Mouse (Mus musculus): Measurements from ENCODE around the gene Ostn. TPM values are rescaled to one million over a fixed set of nuclear protein-coding genes. Genes with fewer than 3 reads are reported as not detected.

Gene Ostn
- polyA plus RNA-seq, 1 experiment from 2014 or later, result not detected

DNA sequence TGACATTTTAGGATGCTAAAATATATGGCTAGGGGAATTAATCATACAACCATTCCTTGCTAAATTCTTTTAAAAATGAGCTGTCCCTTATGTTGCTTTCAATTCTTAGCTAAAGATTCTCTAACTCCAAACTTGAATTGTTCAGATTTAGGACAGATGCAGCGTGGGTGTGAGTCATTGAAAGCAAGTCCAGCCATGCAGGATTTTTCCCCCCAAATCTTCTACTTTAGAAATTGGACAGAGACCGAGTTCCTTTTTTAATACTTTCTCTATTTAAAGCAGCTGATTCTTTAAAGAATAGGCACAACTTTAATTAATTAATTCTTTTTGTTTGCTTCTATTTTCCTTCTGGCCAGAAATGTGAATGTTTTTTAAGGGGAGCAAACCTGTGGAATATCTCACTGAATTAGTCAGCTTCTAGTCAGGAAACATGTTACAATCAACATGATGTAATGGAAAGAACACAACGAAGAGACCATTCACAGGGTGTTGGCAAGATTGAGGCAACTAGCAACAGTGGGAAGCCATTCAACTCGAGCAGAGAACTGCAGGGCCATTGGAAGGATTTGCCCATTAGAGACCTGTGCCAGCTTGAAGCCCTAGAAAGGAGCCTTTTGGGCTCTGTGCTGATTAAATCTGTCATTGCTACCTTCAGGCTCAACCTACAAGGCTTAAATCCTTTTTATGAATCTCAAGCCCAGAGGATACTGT lies 77.8 kb downstream of the Ostn start:
- WGBS, result 22% methylated on average over 4 of the region's 4 CpGs
- Histone ChIP-seq H3K4me2 (ENCODE audit: low read length) (no peak overlapping the region), H3K9ac (replicated peaks; ENCODE audit: low read depth, low read length) (no peak overlapping the region), H3K36me3 (ENCODE audit: control insufficient read depth, insufficient read depth) (no peaks in the 10 kb centered on the region), H3K27ac (ENCODE audit: low read length) (no peak overlapping the region), H3K27me3 (replicated peaks; ENCODE audit: control insufficient read depth, insufficient read depth, low read length) (no peaks in the 10 kb centered on the region), H3K4me1 (replicated peaks; ENCODE audit: control insufficient read depth, insufficient read depth, low read length) (peaks cover 9% of the 10 kb centered on the region), H3K9me3 (ENCODE audit: control insufficient read depth, low read length) (no peaks in the 10 kb centered on the region), H3K4me3 (replicated peaks; ENCODE audit: low read length) (no peak overlapping the region)
- peak; percentile 54 for ATAC-seq

GRCm38 (mm10) chr16:27385649-27386048 lies 78.4 kb downstream of the Ostn start:
- H3K27me3 ChIP-seq (replicated peaks; ENCODE audit: control insufficient read depth, insufficient read depth, low read length), result no peaks in the 10 kb centered on the region
- H3K4me2 ChIP-seq (ENCODE audit: low read length), result no peak overlapping the region
- H3K9ac ChIP-seq (replicated peaks; ENCODE audit: low read depth, low read length), result no peak overlapping the region
- no peak overlapping the region for H3K4me3 ChIP-seq (replicated peaks; ENCODE audit: low read length)
- 26% methylated on average over 1 of the region's 1 CpGs for WGBS
- ATAC-seq, result peak; percentile 32
- no peak overlapping the region for H3K27ac ChIP-seq (ENCODE audit: low read length)
- no peaks in the 10 kb centered on the region for H3K9me3 ChIP-seq (ENCODE audit: control insufficient read depth, low read length)
- peaks cover 15% of the 10 kb centered on the region for H3K4me1 ChIP-seq (replicated peaks; ENCODE audit: control insufficient read depth, insufficient read depth, low read length)
- no peaks in the 10 kb centered on the region for H3K36me3 ChIP-seq (ENCODE audit: control insufficient read depth, insufficient read depth)

DNA sequence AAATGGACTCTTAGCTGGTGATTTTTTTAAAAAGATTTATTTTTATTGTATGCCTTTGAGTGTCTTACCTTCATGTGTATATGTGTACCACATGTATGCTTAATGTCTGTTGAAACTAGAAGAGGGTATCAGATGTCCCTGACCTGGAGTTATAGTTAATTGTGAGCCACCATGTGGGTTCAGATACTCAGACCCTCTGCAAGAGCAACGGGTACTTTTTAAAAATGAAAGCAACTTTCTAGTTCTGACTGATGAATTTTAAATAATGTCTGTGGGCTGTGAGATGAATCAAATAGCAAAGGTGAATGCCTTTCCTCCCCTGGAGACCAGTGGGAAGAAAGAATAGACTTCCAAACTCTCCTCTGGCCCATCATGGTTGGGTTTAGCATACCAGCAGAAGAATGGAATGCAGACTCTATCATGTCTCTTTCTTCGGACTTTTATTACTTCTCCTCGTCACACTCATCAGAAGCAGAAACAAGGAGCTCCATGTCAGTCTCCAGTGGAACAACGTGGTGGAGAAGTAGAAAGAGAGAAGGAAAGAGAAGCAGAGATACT lies 79.6 kb downstream of the Ostn start:
- H3K4me3 ChIP-seq (replicated peaks; ENCODE audit: low read length), result no peak overlapping the region
- no peak overlapping the region for H3K4me2 ChIP-seq (ENCODE audit: low read length)
- no peaks in the 10 kb centered on the region for H3K9me3 ChIP-seq (ENCODE audit: control insufficient read depth, low read length)
- H3K4me1 ChIP-seq (replicated peaks; ENCODE audit: control insufficient read depth, insufficient read depth, low read length), result peaks cover 25% of the 10 kb centered on the region
- ATAC-seq, result no peak
- H3K27me3 ChIP-seq (replicated peaks; ENCODE audit: control insufficient read depth, insufficient read depth, low read length), result no peaks in the 10 kb centered on the region
- no peaks in the 10 kb centered on the region for H3K36me3 ChIP-seq (ENCODE audit: control insufficient read depth, insufficient read depth)
- H3K27ac ChIP-seq (ENCODE audit: low read length), result no peak overlapping the region
- 85% methylated on average over 4 of the region's 4 CpGs for WGBS
- H3K9ac ChIP-seq (replicated peaks; ENCODE audit: low read depth, low read length), result no peak overlapping the region

- H3K4me1 ChIP-seq (replicated peaks; ENCODE audit: control insufficient read depth, insufficient read depth, low read length), result peaks cover 29% of the 10 kb centered on the region
- H3K27ac ChIP-seq (ENCODE audit: low read length), result peak overlapping the region; percentile 48
- no peaks in the 10 kb centered on the region for H3K9me3 ChIP-seq (ENCODE audit: control insufficient read depth, low read length)
- H3K36me3 ChIP-seq (ENCODE audit: control insufficient read depth, insufficient read depth), result no peaks in the 10 kb centered on the region
- 0 out of 2 replicates have a peak overlapping the region, but pooled peaks have one; percentile 15 for H3K9ac ChIP-seq (replicated peaks; ENCODE audit: low read depth, low read length)
- ATAC-seq, result no peak
- 43% methylated on average over 12 of the region's 12 CpGs for whole genome bisulfite sequencing
- peak overlapping the region; percentile 93 for H3K4me3 ChIP-seq (replicated peaks; ENCODE audit: low read length)
- H3K27me3 ChIP-seq (replicated peaks; ENCODE audit: control insufficient read depth, insufficient read depth, low read length), result no peaks in the 10 kb centered on the region
- peak overlapping the region; percentile 60 for H3K4me2 ChIP-seq (ENCODE audit: low read length)
Observed at GRCm38 (mm10) chr16:27387634-27388611, 80.6 kb downstream of the Ostn start.

- Histone ChIP-seq H3K4me2 (ENCODE audit: low read length) (peak within 1 kb of the TSS; percentile 60), H3K4me3 (replicated peaks; ENCODE audit: low read length) (peak within 1 kb of the TSS; percentile 93), H3K36me3 (ENCODE audit: control insufficient read depth, insufficient read depth) (no peaks in the 10 kb centered on the region), H3K27me3 (replicated peaks; ENCODE audit: control insufficient read depth, insufficient read depth, low read length) (no peaks in the 10 kb centered on the region), H3K9me3 (ENCODE audit: control insufficient read depth, low read length) (no peaks in the 10 kb centered on the region), H3K4me1 (replicated peaks; ENCODE audit: control insufficient read depth, insufficient read depth, low read length) (peaks cover 29% of the 10 kb centered on the region), H3K9ac (replicated peaks; ENCODE audit: low read depth, low read length) (peak within 1 kb of the TSS; percentile 100), H3K27ac (ENCODE audit: low read length) (peak within 1 kb of the TSS; percentile 97)
- peak; percentile 90 for ATAC-seq
- WGBS, result under 1% methylated on average over 63 of the region's 69 CpGs
Observed at GRCm38 (mm10) chr16:27388761-27389451, 81.6 kb downstream of the Ostn start, which contains the start of gene Ccdc50. Ccdc50 (plus strand) TSS chr16:27388869.

- Histone ChIP-seq H3K27ac (ENCODE audit: low read length) (peak overlapping the region; percentile 97), H3K9ac (replicated peaks; ENCODE audit: low read depth, low read length) (peak overlapping the region; percentile 100), H3K4me2 (ENCODE audit: low read length) (peak overlapping the region; percentile 60), H3K9me3 (ENCODE audit: control insufficient read depth, low read length) (no peaks in the 10 kb centered on the region), H3K27me3 (replicated peaks; ENCODE audit: control insufficient read depth, insufficient read depth, low read length) (no peaks in the 10 kb centered on the region), H3K36me3 (ENCODE audit: control insufficient read depth, insufficient read depth) (no peaks in the 10 kb centered on the region), H3K4me1 (replicated peaks; ENCODE audit: control insufficient read depth, insufficient read depth, low read length) (peaks cover 29% of the 10 kb centered on the region), H3K4me3 (replicated peaks; ENCODE audit: low read length) (peak overlapping the region; percentile 93)
- ATAC-seq, result peak; percentile 8
- WGBS, result 15% methylated on average over 7 of the region's 7 CpGs
Observed at GRCm38 (mm10) chr16:27389534-27390282, 82.4 kb downstream of the Ostn start.

DNA sequence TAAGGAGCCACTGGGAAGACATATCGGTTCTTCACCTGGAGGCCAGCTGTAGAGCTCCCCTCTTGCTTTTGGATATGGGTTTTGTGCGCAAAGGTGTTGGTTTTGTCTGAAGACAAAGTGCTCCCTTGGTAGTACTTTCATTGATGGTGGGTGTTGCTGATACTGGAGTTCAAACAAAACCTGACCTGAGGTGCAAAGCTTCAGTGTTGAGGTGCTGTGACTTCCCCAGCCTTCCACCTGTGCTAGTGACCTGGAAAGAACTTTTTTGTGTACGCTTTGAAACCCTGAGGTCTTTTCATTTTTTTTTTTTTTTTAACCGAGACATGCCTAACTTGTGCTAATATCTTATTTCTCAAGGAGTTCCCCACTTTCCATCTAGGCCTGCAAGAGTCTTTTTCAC lies 83.0 kb downstream of the Ostn start:
- no peaks in the 10 kb centered on the region for H3K36me3 ChIP-seq (ENCODE audit: control insufficient read depth, insufficient read depth)
- H3K9me3 ChIP-seq (ENCODE audit: control insufficient read depth, low read length), result no peaks in the 10 kb centered on the region
- peaks cover 29% of the 10 kb centered on the region for H3K4me1 ChIP-seq (replicated peaks; ENCODE audit: control insufficient read depth, insufficient read depth, low read length)
- 92% methylated on average over 4 of the region's 4 CpGs for WGBS
- peak overlapping the region; percentile 60 for H3K4me2 ChIP-seq (ENCODE audit: low read length)
- H3K27me3 ChIP-seq (replicated peaks; ENCODE audit: control insufficient read depth, insufficient read depth, low read length), result no peaks in the 10 kb centered on the region
- peak overlapping the region; percentile 93 for H3K4me3 ChIP-seq (replicated peaks; ENCODE audit: low read length)
- no peak overlapping the region for H3K9ac ChIP-seq (replicated peaks; ENCODE audit: low read depth, low read length)
- ATAC-seq, result no peak
- H3K27ac ChIP-seq (ENCODE audit: low read length), result peak overlapping the region; percentile 97; the same call in 1 of the 2 replicates

DNA sequence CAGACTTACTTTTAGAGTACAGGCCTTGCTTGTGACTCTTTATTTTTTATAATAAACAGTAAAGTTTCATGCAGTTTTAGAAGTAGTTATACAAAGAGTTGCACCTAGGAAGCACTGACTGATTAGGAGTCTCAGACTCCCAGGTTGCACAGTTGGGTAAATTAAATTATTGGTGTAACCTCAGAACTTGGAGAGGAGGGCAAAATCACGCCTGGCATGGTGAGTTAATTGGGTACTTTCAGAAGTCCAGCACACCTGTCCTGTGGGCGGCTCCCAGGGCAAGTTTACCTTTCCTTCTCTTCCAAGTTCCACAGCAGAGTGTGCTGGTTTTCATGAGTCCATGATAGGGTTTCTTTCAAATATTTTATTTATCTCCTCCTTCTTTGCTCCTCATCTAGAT lies 84.6 kb downstream of the Ostn start:
- no peaks in the 10 kb centered on the region for H3K36me3 ChIP-seq (ENCODE audit: control insufficient read depth, insufficient read depth)
- H3K4me2 ChIP-seq (ENCODE audit: low read length), result peak overlapping the region; percentile 9; the same call in 1 of the 2 replicates
- H3K9me3 ChIP-seq (ENCODE audit: control insufficient read depth, low read length), result peaks cover 2% of the 10 kb centered on the region; the same call in 1 of the 2 replicates
- no peaks in the 10 kb centered on the region for H3K27me3 ChIP-seq (replicated peaks; ENCODE audit: control insufficient read depth, insufficient read depth, low read length)
- no peak overlapping the region for H3K9ac ChIP-seq (replicated peaks; ENCODE audit: low read depth, low read length)
- ATAC-seq, result no peak
- H3K4me3 ChIP-seq (replicated peaks; ENCODE audit: low read length), result no peak overlapping the region
- H3K4me1 ChIP-seq (replicated peaks; ENCODE audit: control insufficient read depth, insufficient read depth, low read length), result peaks cover 29% of the 10 kb centered on the region
- H3K27ac ChIP-seq (ENCODE audit: low read length), result no peak overlapping the region
- WGBS, result 76% methylated on average over 2 of the region's 2 CpGs

Measured in forebrain, embryonic 16.5 days (tissue).